Mouse (Mus musculus): ENCODE measurements around the gene Eno2. TPM values are rescaled to one million over a fixed set of nuclear protein-coding genes. Genes with fewer than 3 reads are reported as not detected.
A peak's percentile ranks its signal among the peaks of the same experiment; 100 is the strongest.

Gene Eno2
- polyA plus RNA-seq, 1 experiment from 2014 or later: 0.39 TPM

DNA sequence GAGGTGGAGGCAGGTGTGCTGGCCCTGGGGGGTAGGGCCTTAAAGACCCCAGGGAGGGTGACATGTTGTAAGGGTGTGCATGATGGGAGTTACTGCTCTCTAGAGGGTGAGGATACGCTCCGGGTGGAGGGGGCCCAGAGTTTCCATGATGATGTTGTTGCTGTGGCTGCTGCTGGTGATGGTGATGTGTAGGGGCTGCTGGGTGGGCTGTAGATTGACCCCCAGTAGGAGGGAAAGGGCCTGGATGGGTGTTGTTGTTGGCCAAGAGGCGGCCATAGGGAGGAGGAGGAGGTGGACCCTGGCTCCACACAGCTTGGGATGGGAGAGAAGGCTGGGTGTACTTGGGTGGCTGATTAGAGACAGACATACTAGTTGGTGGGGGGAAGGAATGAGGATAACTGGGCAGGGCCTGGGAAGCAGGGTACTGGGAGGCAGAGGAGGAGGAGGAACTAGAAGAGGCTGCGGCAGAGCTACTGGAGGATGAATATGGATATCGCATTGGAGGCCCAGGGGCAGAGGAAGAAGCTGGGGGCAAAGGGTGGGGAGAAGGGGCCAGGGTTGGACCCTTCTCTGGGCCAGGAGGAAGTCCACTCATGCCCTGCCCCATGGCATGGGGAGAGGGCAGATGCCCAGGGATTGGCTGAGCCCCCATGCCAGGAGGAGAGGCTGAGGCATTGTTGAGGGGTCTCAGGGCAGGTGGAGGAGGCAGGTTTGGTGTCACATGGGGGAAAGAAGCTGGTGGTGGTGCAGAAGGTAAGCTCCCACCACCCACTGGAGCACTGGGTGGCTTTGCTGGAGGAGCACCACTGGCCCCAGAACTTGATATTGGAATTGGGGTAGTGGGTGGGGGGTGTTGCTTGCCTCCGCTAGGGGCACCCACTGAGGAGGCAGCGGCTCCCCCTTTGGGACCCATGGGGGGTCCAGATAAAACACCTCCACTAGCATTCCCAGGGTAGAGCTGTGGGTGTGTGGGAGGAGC, 22.5 kb downstream of the Eno2 start:
- Histone ChIP-seq H3K9ac (no peak overlapping the region), H3K27ac (replicated peaks) (no peak overlapping the region), H3K27me3 (no peaks in the 10 kb centered on the region; the same call in 1 of the 2 replicates), H3K4me3 (replicated peaks) (peak overlapping the region; percentile 71; the same call in 1 of the 2 replicates), H3K9me3 (replicated peaks) (no peaks in the 10 kb centered on the region), H3K4me2 (peak overlapping the region; percentile 100), H3K36me3 (replicated peaks) (no peaks in the 10 kb centered on the region), H3K4me1 (replicated peaks) (peaks cover 22% of the 10 kb centered on the region)
- WGBS (ENCODE audit: insufficient replicate concordance): 77% methylated on average over 7 of the region's 7 CpGs
- no peak for ATAC-seq (ENCODE audit: insufficient read depth)

DNA sequence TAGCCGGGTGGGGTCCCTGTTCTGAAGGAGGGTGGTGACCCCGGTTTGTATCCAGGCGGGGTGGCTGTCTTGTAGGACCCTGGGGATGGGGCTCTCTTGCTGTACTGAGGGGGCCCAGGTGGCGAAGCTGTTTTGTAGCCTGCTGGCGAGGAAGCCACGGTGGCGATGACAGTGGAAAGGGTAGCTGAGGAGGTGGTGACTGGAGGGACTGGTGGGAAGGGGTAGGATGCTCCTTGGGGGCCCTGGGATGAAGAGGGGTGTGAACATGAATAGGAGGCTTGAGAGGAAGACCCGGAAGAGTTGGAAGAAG, 23.2 kb downstream of the Eno2 start:
- Histone ChIP-seq H3K9ac (peak overlapping the region; percentile 92), H3K27ac (replicated peaks) (peak overlapping the region; percentile 87), H3K4me1 (replicated peaks) (peaks cover 28% of the 10 kb centered on the region), H3K36me3 (replicated peaks) (no peaks in the 10 kb centered on the region), H3K27me3 (no peaks in the 10 kb centered on the region; the same call in 1 of the 2 replicates), H3K4me2 (peak overlapping the region; percentile 100), H3K4me3 (replicated peaks) (peak overlapping the region; percentile 71), H3K9me3 (replicated peaks) (no peaks in the 10 kb centered on the region)
- 24% methylated on average over 8 of the region's 8 CpGs for WGBS (ENCODE audit: insufficient replicate concordance)
- ATAC-seq (ENCODE audit: insufficient read depth): no peak

DNA sequence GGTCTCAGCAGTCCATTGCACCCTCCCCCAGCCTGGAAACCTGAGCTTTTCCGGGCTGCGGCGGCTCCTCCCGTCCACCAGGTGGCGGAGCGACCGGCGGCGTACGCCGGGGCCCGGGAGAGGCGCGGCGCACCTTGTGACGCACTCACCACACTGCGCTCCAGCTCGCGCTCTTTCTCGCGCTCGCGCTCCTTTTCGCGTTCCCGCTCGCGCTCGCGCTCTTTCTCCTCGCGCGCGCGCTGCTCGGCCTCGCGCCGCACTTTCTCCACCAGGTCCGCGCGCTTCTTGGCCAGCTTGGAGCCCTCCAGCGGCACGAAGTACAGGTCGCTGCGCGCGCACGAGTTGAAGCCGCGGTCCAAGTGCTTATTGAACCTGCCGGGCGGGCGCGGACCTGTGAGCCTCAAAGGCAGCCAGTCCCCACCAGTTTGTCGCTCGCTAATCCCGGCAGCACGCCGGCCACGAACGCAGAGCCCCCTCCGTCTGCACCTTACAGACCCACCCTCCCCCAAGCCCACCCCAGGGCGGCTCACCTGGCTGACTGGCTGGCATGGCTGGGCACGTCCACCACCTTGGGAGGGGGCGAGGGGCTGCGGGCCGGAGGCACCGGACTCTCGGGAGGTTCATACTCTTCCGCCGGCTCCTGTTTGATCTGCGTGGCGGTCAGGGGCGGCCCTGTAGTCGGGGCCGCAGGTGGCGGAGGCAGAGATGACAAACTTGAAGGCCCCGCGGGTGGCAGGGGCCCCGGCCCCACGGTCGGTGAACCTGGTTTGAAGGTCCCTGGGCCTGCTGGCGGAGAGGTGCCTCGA, 23.8 kb downstream of the Eno2 start:
- Histone ChIP-seq H3K9ac (peak overlapping the region; percentile 92), H3K9me3 (replicated peaks) (no peaks in the 10 kb centered on the region), H3K27ac (replicated peaks) (peak overlapping the region; percentile 87), H3K36me3 (replicated peaks) (no peaks in the 10 kb centered on the region), H3K4me2 (peak overlapping the region; percentile 100), H3K27me3 (no peaks in the 10 kb centered on the region; the same call in 1 of the 2 replicates), H3K4me3 (replicated peaks) (peak overlapping the region; percentile 71), H3K4me1 (replicated peaks) (peaks cover 31% of the 10 kb centered on the region)
- under 1% methylated on average over 85 of the region's 85 CpGs for WGBS (ENCODE audit: insufficient replicate concordance)
- ATAC-seq (ENCODE audit: insufficient read depth): peak; percentile 79

DNA sequence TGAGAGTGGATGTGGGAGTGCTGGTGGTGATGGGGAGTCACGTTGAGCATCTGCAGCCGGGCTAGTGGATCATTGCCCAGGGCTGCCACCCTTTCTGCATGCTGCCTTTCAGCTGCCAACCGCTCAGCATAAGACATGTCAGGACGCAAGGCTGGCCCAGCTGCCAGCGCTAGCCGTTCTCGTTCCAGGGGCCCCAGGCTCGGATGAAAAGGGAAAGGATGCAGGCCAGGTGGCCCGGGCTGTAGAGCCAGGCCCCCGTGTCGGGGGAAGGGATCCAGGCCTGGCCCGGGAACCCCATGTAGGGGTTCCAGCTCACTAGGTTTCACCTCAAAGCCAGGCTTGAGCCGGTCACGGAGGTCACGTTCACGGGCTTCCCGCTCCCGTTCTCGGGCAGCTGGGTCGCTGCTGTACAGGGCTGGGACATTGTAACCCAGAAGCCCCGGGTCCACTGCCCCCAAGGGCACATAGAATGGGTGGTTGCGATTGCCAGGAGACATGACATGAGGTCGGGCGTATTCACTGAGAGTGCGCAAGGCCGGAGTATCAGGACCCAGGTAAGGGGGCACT, 24.6 kb downstream of the Eno2 start:
- WGBS (ENCODE audit: insufficient replicate concordance): 65% methylated on average over 26 of the region's 26 CpGs
- ATAC-seq (ENCODE audit: insufficient read depth): no peak
- Histone ChIP-seq H3K27me3 (no peaks in the 10 kb centered on the region), H3K4me2 (peak overlapping the region; percentile 100), H3K27ac (replicated peaks) (peak overlapping the region; percentile 54), H3K9me3 (replicated peaks) (no peaks in the 10 kb centered on the region), H3K4me3 (replicated peaks) (peak overlapping the region; percentile 71), H3K4me1 (replicated peaks) (peaks cover 40% of the 10 kb centered on the region), H3K36me3 (replicated peaks) (no peaks in the 10 kb centered on the region), H3K9ac (peak overlapping the region; percentile 92; the same call in 1 of the 2 replicates)

DNA sequence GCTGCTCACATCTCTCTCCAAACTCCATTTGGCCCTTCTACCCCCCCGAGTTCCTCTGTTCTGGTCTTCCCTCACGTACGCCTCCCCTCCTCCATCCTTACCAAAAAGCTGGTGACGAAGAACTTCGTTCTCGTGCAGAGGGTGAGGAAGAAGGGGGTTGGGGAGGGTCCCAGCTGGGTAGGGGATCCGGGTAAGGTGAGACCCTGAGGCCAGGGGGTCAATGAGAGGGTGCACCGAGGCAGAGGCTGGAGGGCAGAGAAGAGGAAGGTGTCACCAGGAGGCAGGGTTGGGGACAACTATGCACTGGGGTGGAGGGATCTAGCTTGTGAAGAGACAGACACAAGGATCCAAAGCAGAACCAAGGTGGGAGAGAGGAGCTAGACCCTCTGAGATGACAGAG, 25.8 kb downstream of the Eno2 start:
- Histone ChIP-seq H3K4me2 (no peak overlapping the region), H3K4me1 (replicated peaks) (peaks cover 52% of the 10 kb centered on the region), H3K27ac (replicated peaks) (no peak overlapping the region), H3K36me3 (replicated peaks) (no peaks in the 10 kb centered on the region), H3K4me3 (replicated peaks) (no peak overlapping the region), H3K27me3 (no peaks in the 10 kb centered on the region), H3K9ac (no peak overlapping the region), H3K9me3 (replicated peaks) (no peaks in the 10 kb centered on the region)
- ATAC-seq (ENCODE audit: insufficient read depth): no peak
- 78% methylated on average over 8 of the region's 8 CpGs for WGBS (ENCODE audit: insufficient replicate concordance)

DNA sequence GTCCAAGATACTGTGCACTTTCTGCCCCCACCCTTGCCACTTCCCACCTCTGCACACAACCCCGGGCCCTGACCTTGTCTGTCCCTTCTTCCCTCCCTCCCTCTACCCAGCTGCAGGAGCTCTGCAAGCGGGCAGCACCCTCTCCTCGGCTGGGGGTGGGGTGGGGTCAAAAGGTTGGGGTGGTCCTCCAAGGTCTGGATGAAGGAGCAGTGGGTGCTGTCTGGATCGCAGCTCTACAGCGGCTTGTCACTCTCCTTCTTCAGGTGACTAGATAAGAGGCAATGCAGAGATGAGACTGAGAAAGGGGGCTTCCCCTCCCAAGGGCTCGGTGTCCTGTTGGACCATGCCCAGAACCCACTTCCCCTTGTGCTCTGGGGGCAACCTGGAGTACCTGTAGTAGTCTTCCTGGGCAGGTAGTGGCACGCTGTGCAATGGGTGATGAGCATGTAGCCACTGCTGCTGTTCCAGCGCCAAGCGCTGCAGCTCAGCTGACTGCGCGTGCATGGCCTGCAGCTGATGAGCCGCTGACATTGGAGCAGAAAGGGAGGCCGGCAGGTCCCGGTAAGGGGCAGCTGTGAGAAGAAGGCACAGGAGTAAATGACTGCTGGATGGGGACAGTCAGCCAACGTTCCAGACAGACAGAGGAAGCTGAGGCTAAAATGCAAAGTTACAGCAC, 26.5 kb downstream of the Eno2 start:
- Histone ChIP-seq H3K4me3 (replicated peaks) (no peak overlapping the region), H3K4me2 (no peak overlapping the region), H3K4me1 (replicated peaks) (peaks cover 58% of the 10 kb centered on the region), H3K9me3 (replicated peaks) (no peaks in the 10 kb centered on the region), H3K36me3 (replicated peaks) (no peaks in the 10 kb centered on the region), H3K27ac (replicated peaks) (no peak overlapping the region), H3K9ac (no peak overlapping the region), H3K27me3 (no peaks in the 10 kb centered on the region)
- no peak for ATAC-seq (ENCODE audit: insufficient read depth)
- WGBS (ENCODE audit: insufficient replicate concordance): 80% methylated on average over 15 of the region's 15 CpGs

DNA sequence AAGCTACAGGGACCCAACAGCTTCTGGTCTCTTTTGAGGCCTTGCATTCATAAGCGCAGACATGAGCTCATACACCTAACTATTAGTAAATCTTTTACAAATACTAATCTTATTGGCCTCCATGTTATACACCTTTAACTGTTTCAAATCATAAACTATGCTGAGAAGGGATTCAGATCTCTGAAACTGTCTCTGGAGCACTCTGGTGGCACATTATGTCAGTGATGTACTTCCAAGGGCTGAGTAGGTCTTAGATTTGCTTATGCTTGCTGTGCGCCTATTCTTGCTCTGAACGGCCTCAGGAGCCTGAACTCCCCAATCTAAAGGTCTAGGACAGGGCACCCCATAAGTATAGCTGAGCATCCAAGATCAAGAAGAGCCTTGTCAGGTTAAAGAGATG, 27.6 kb downstream of the Eno2 start:
- Histone ChIP-seq H3K4me1 (replicated peaks) (peaks cover 63% of the 10 kb centered on the region), H3K4me2 (peak overlapping the region; percentile 98), H3K27ac (replicated peaks) (peak overlapping the region; percentile 97), H3K4me3 (replicated peaks) (peak overlapping the region; percentile 65), H3K9me3 (replicated peaks) (no peaks in the 10 kb centered on the region), H3K36me3 (replicated peaks) (no peaks in the 10 kb centered on the region), H3K9ac (peak overlapping the region; percentile 79), H3K27me3 (no peaks in the 10 kb centered on the region)
- no peak for ATAC-seq (ENCODE audit: insufficient read depth)
- WGBS (ENCODE audit: insufficient replicate concordance): 83% methylated on average over 3 of the region's 3 CpGs

DNA sequence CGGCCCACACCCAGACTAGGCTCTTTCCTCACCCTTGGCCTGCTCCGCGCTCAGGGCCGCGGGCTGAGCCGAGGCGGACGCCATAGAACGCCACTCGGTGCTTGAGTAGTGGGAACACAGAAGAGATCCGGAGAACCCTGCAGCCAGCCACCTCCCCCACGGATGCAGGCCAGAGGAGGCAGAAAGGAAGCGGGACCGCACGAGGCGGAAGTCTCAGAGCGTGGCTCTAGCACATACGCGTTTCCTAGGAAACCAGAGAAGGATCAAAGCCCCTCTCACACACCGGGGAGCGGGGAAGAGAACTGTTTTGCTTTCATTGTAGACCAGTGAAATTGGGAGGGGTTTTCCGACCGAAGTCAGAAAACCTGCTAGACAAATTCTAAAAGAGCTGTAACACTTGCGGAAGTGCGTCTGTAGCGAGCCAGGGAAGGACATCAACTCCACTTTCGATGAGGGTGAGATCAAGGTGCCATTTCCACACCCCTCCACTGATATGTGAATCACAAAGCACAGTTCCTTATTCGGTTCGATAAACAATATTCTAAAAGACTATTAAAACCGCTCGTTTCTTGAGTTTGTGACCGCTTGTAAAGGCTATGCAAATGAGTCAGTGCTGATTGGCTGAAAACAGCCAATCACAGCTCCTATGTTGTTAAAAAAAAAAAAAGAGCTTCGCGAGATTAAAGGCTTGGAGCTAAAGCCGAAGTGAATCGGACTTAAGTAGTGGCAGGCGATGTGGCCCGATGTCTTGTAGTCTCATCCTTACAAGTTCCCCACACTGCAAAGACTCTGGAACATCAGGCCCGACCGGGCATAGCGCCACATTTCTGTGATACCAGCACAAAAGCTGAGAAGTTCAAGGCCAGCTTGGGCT, 28.3 kb downstream of the Eno2 start, which contains the start of gene Grcc10:
Gene Grcc10, minus strand, starts transcription at position 487 of the 874 bp plus-strand sequence.
- no peaks in the 10 kb centered on the region for H3K27me3 ChIP-seq
- peak within 1 kb of the TSS; percentile 65 for H3K4me3 ChIP-seq (replicated peaks)
- H3K9me3 ChIP-seq (replicated peaks): no peaks in the 10 kb centered on the region
- H3K27ac ChIP-seq (replicated peaks): peak within 1 kb of the TSS; percentile 97
- peak within 1 kb of the TSS; percentile 79 for H3K9ac ChIP-seq
- H3K4me2 ChIP-seq: peak within 1 kb of the TSS; percentile 98
- WGBS (ENCODE audit: insufficient replicate concordance): under 1% methylated on average over 41 of the region's 41 CpGs
- ATAC-seq (ENCODE audit: insufficient read depth): peak; percentile 73
- no peaks in the 10 kb centered on the region for H3K36me3 ChIP-seq (replicated peaks)
- peaks cover 56% of the 10 kb centered on the region for H3K4me1 ChIP-seq (replicated peaks)

DNA sequence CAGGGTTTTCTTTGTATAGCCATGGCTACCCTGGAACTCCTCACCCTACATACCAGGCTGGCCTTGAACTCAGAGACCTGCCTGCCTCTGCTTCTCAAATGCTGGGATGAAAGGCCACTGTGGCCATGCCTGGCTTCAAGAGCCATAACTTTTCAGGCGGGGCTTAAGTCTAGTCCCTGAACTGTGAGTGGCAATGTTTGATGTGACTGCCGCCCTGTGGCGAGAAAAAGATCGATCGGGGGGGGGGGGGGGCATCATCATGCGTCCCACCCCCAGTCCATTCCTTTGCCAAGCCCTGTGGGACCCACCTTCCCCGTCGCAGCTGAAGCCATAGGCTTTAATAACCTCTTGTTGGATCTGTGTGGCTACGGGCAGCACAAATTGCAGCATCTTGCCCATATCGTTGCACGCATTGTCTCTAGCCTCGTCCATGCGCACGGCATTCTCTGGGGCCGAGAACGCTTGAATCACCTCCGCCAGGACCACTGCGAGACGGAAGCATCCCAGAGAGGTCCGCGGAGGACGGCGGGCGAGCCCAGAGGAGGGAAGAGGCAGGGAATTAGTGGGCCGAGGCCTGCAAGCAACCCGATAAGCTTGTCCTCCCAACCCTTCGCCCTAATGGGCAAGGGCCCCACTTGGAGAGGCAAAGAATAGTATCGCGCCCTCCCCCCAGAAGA, 29.1 kb downstream of the Eno2 start:
- Histone ChIP-seq H3K36me3 (replicated peaks) (no peaks in the 10 kb centered on the region), H3K27me3 (no peaks in the 10 kb centered on the region), H3K27ac (replicated peaks) (peak overlapping the region; percentile 97), H3K4me2 (peak overlapping the region; percentile 98), H3K9ac (peak overlapping the region; percentile 79), H3K4me1 (replicated peaks) (peaks cover 50% of the 10 kb centered on the region), H3K4me3 (replicated peaks) (peak overlapping the region; percentile 65), H3K9me3 (replicated peaks) (no peaks in the 10 kb centered on the region)
- WGBS (ENCODE audit: insufficient replicate concordance): under 1% methylated on average over 29 of the region's 29 CpGs
- ATAC-seq (ENCODE audit: insufficient read depth): no peak; the same call in 1 of the 2 replicates

Data from liver, embryonic 15.5 days (tissue).